Mouse (Mus musculus): ENCODE data around the gene Gm20708.
"Not testable (repeated sequence)": the region's sequence is repeated elsewhere in the genome, so short reads cannot be mapped to it uniquely, and the experiment has no call there.

The Gm20708 gene

GRCm38 (mm10) chr11:117832086-117832969 is 22.9 kb downstream of the Gm20708 start:
- peak; percentile 61 for DNase-seq (ENCODE audit: low read depth, low spot score)

- not testable (repeated sequence) for DNase-seq (ENCODE audit: low read depth, low spot score)
These were observed 24.0 kb downstream of the Gm20708 start for GRCm38 (mm10) chr11:117833509-117833908.

- DNase-seq (ENCODE audit: low read depth, low spot score): no peak
These were observed 24.6 kb downstream of the Gm20708 start for GRCm38 (mm10) chr11:117834086-117834485.

GRCm38 (mm10) chr11:117836306-117836705 is 26.8 kb downstream of the Gm20708 start:
- no peak for DNase-seq (ENCODE audit: low read depth, low spot score)

- no peak for DNase-seq (ENCODE audit: low read depth, low spot score)
These were observed 29.1 kb downstream of the Gm20708 start for GRCm38 (mm10) chr11:117838572-117838971.

- no peak for DNase-seq (ENCODE audit: low read depth, low spot score)
These were observed 29.6 kb downstream of the Gm20708 start for GRCm38 (mm10) chr11:117839021-117839420.

- DNase-seq (ENCODE audit: low read depth, low spot score): no peak
These were observed 31.4 kb downstream of the Gm20708 start for GRCm38 (mm10) chr11:117840910-117841309.

- DNase-seq (ENCODE audit: low read depth, low spot score): peak; percentile 76
These were observed 34.0 kb downstream of the Gm20708 start for GRCm38 (mm10) chr11:117843434-117843833.

GRCm38 (mm10) chr11:117844997-117845396 is 35.5 kb downstream of the Gm20708 start:
- DNase-seq (ENCODE audit: low read depth, low spot score): no peak

- no peak for DNase-seq (ENCODE audit: low read depth, low spot score)
These were observed 36.2 kb downstream of the Gm20708 start for GRCm38 (mm10) chr11:117845651-117846050.

- DNase-seq (ENCODE audit: low read depth, low spot score): peak; percentile 78
These were observed 37.2 kb downstream of the Gm20708 start for GRCm38 (mm10) chr11:117846640-117847039.

GRCm38 (mm10) chr11:117847593-117848215 is 38.2 kb downstream of the Gm20708 start:
- no peak for DNase-seq (ENCODE audit: low read depth, low spot score)

GRCm38 (mm10) chr11:117848271-117848984 is 39.0 kb downstream of the Gm20708 start:
- peak; percentile 70 for DNase-seq (ENCODE audit: low read depth, low spot score)

GRCm38 (mm10) chr11:117848985-117849671 is 39.7 kb downstream of the Gm20708 start, which contains the start of gene Birc5:
TSS of gene Birc5 (plus strand) at chr11:117849251.
- DNase-seq (ENCODE audit: low read depth, low spot score): peak; percentile 96

GRCm38 (mm10) chr11:117852875-117853274 is 43.4 kb downstream of the Gm20708 start:
- no peak for DNase-seq (ENCODE audit: low read depth, low spot score)

- DNase-seq (ENCODE audit: low read depth, low spot score): no peak
These were observed 44.8 kb downstream of the Gm20708 start for GRCm38 (mm10) chr11:117854241-117854640.

GRCm38 (mm10) chr11:117855360-117855759 is 45.9 kb downstream of the Gm20708 start:
- DNase-seq (ENCODE audit: low read depth, low spot score): no peak

GRCm38 (mm10) chr11:117855975-117856374 is 46.5 kb downstream of the Gm20708 start:
- no peak for DNase-seq (ENCODE audit: low read depth, low spot score)

GRCm38 (mm10) chr11:117857462-117857861 is 48.0 kb downstream of the Gm20708 start:
- no peak for DNase-seq (ENCODE audit: low read depth, low spot score)

- DNase-seq (ENCODE audit: low read depth, low spot score): no peak
These were observed 48.9 kb downstream of the Gm20708 start for GRCm38 (mm10) chr11:117858392-117858791.

GRCm38 (mm10) chr11:117860601-117861000 is 51.1 kb downstream of the Gm20708 start, which contains the start of gene Tmem235:
TSS of gene Tmem235 (plus strand) at chr11:117860752.
- DNase-seq (ENCODE audit: low read depth, low spot score): no peak
